Comparison of ENCODE assay signal across 8 mouse cellular contexts in genomic region chr11:69411538-69412203, GRCm38 (mm10). TPM values are rescaled to one million over a fixed set of nuclear protein-coding genes. Genes with fewer than 3 reads are reported as not detected.
DNase-seq lines count a peak whose midpoint lies in the region; ATAC-seq lines count a peak whose summit lies in the region.

No protein-coding gene starts in this region.

- no peaks in the 10 kb centered on the region for H3K27me3 ChIP-seq in forebrain, embryonic 16.5 days (replicated peaks; ENCODE audit: control insufficient read depth, insufficient read depth, low read length)
- H3K27me3 ChIP-seq in hindbrain, embryonic 14.5 days (ENCODE audit: control insufficient read depth, insufficient read depth, low read length) = no peaks in the 10 kb centered on the region
- no peaks in the 10 kb centered on the region for H3K27me3 ChIP-seq in limb, embryonic 13.5 days
- no peaks in the 10 kb centered on the region for H3K27me3 ChIP-seq in midbrain, embryonic 14.5 days (ENCODE audit: control insufficient read depth, insufficient read depth, low read length)

- DNase-seq in heart, adult 11 months = peak; percentile 99
- no peak for DNase-seq in heart, adult 8-10 months (ENCODE audit: low spot score)
- DNase-seq in brain, adult 2 months (ENCODE audit: low read depth, low spot score) = peak; percentile 78
- DNase-seq in hindbrain, embryonic 14.5 days (ENCODE audit: low spot score) = no peak
- peak; percentile 70 for DNase-seq in midbrain, embryonic 14.5 days
- peak; percentile 83 for DNase-seq in testis, postnatal 10 days (ENCODE audit: low spot score)

- H3K4me1 ChIP-seq in forebrain, embryonic 16.5 days (replicated peaks; ENCODE audit: control insufficient read depth, insufficient read depth, low read length) = peaks cover 58% of the 10 kb centered on the region
- H3K4me1 ChIP-seq in hindbrain, embryonic 14.5 days (replicated peaks; ENCODE audit: control insufficient read depth, insufficient read depth, low read length) = peaks cover 55% of the 10 kb centered on the region
- peaks cover 60% of the 10 kb centered on the region for H3K4me1 ChIP-seq in limb, embryonic 13.5 days
- peaks cover 53% of the 10 kb centered on the region for H3K4me1 ChIP-seq in midbrain, embryonic 14.5 days (ENCODE audit: control insufficient read depth, insufficient read depth, low read length)

- no peak for ATAC-seq in forebrain, embryonic 16.5 days
- peak; percentile 0; the same call in 1 of the 2 replicates for ATAC-seq in hindbrain, embryonic 14.5 days (ENCODE audit: low FRiP score)
- no peak for ATAC-seq in limb, embryonic 13.5 days (ENCODE audit: low FRiP score, low read depth)
- ATAC-seq in midbrain, embryonic 14.5 days (ENCODE audit: low FRiP score, low TSS enrichment) = no peak

- H3K9ac ChIP-seq in forebrain, embryonic 16.5 days (replicated peaks; ENCODE audit: low read depth, low read length) = peak overlapping the region; percentile 89
- H3K9ac ChIP-seq in hindbrain, embryonic 14.5 days = peak overlapping the region; percentile 79
- H3K9ac ChIP-seq in limb, embryonic 13.5 days = peak overlapping the region; percentile 94
- H3K9ac ChIP-seq in midbrain, embryonic 14.5 days (replicated peaks; ENCODE audit: low read length) = peak overlapping the region; percentile 85

- peak overlapping the region; percentile 96 for H3K4me2 ChIP-seq in forebrain, embryonic 16.5 days (ENCODE audit: low read length)
- peak overlapping the region; percentile 99 for H3K4me2 ChIP-seq in hindbrain, embryonic 14.5 days (replicated peaks)
- H3K4me2 ChIP-seq in limb, embryonic 13.5 days (replicated peaks) = peak overlapping the region; percentile 98
- H3K4me2 ChIP-seq in midbrain, embryonic 14.5 days (ENCODE audit: low read length) = peak overlapping the region; percentile 99

- no peaks in the 10 kb centered on the region for H3K9me3 ChIP-seq in forebrain, embryonic 16.5 days (ENCODE audit: control insufficient read depth, low read length)
- no peaks in the 10 kb centered on the region for H3K9me3 ChIP-seq in hindbrain, embryonic 14.5 days (ENCODE audit: control insufficient read depth, low read length)
- H3K9me3 ChIP-seq in limb, embryonic 13.5 days = no peaks in the 10 kb centered on the region
- no peaks in the 10 kb centered on the region for H3K9me3 ChIP-seq in midbrain, embryonic 14.5 days (ENCODE audit: control insufficient read depth, low read length)

- peak overlapping the region; percentile 91 for H3K27ac ChIP-seq in forebrain, embryonic 16.5 days (ENCODE audit: low read length)
- H3K27ac ChIP-seq in hindbrain, embryonic 14.5 days = peak overlapping the region; percentile 100
- H3K27ac ChIP-seq in limb, embryonic 13.5 days = peak overlapping the region; percentile 99
- peak overlapping the region; percentile 100 for H3K27ac ChIP-seq in midbrain, embryonic 14.5 days (replicated peaks; ENCODE audit: low read depth, low read length)

- peak overlapping the region; percentile 86 for H3K4me3 ChIP-seq in forebrain, embryonic 16.5 days (replicated peaks; ENCODE audit: low read length)
- peak overlapping the region; percentile 65 for H3K4me3 ChIP-seq in hindbrain, embryonic 14.5 days (replicated peaks; ENCODE audit: low read length)
- H3K4me3 ChIP-seq in limb, embryonic 13.5 days = peak overlapping the region; percentile 82
- H3K4me3 ChIP-seq in midbrain, embryonic 14.5 days (replicated peaks; ENCODE audit: low read depth, low read length) = peak overlapping the region; percentile 62

- peaks cover 11% of the 10 kb centered on the region for H3K36me3 ChIP-seq in forebrain, embryonic 16.5 days (ENCODE audit: control insufficient read depth, insufficient read depth)
- H3K36me3 ChIP-seq in hindbrain, embryonic 14.5 days (replicated peaks; ENCODE audit: control insufficient read depth, insufficient read depth) = peaks cover 38% of the 10 kb centered on the region
- peaks cover 39% of the 10 kb centered on the region for H3K36me3 ChIP-seq in limb, embryonic 13.5 days
- H3K36me3 ChIP-seq in midbrain, embryonic 14.5 days (ENCODE audit: control insufficient read depth, insufficient read depth, low read length) = peaks cover 33% of the 10 kb centered on the region

- under 1% methylated on average over 38 of the region's 39 CpGs for WGBS in forebrain, embryonic 16.5 days
- WGBS in hindbrain, embryonic 14.5 days = 2% methylated on average over 38 of the region's 39 CpGs
- WGBS in limb, embryonic 13.5 days = under 1% methylated on average over 39 of the region's 39 CpGs
- WGBS in midbrain, embryonic 14.5 days = under 1% methylated on average over 33 of the region's 39 CpGs

RNA-seq across cellular contexts. Expression of gene Kdm6b, which starts 1.8 kb away (rescaled TPM):
- total RNA-seq in heart, adult 8-10 months (2022) = 10 to 100 TPM; 19.1 to 26.2 (median 22.3) TPM
- polyA plus RNA-seq in forebrain, embryonic 16.5 days (2015; fragmentation: Nextera tagmentation; extraction: Ambion mirVana) = 48.4 and 52.8 TPM in 2 replicates
- 26.8 and 33.0 TPM in 2 replicates for polyA plus RNA-seq in hindbrain, embryonic 14.5 days (2014; fragmentation: Nextera tagmentation; extraction: Ambion mirVana)
- polyA plus RNA-seq in limb, embryonic 13.5 days (2015; fragmentation: Nextera tagmentation; extraction: Ambion mirVana) = 47.3 and 49.3 TPM in 2 replicates
- polyA plus RNA-seq in midbrain, embryonic 14.5 days (2014; fragmentation: Nextera tagmentation; extraction: Ambion mirVana) = 41.1 and 41.2 TPM in 2 replicates

RNA-seq across cellular contexts. Expression of gene Tmem88, which starts 13.6 kb away (rescaled TPM):
- 10 to 100 TPM; 13.2 to 24.7 (median 19.5) TPM for total RNA-seq in heart, adult 8-10 months (2022)
- polyA plus RNA-seq in forebrain, embryonic 16.5 days (2015; fragmentation: Nextera tagmentation; extraction: Ambion mirVana) = 5.9 and 6.2 TPM in 2 replicates
- polyA plus RNA-seq in hindbrain, embryonic 14.5 days (2014; fragmentation: Nextera tagmentation; extraction: Ambion mirVana) = 5.4 and 7.7 TPM in 2 replicates
- 24.0 and 25.6 TPM in 2 replicates for polyA plus RNA-seq in limb, embryonic 13.5 days (2015; fragmentation: Nextera tagmentation; extraction: Ambion mirVana)
- polyA plus RNA-seq in midbrain, embryonic 14.5 days (2014; fragmentation: Nextera tagmentation; extraction: Ambion mirVana) = 2.6 and 4.9 TPM in 2 replicates

RNA-seq across cellular contexts. Expression of gene Cyb5d1, which starts 16.2 kb away (rescaled TPM):
- total RNA-seq in heart, adult 8-10 months (2022) = 10 to 100 TPM; 33.3 to 39.8 (median 36.9) TPM
- polyA plus RNA-seq in forebrain, embryonic 16.5 days (2015; fragmentation: Nextera tagmentation; extraction: Ambion mirVana) = 42.5 and 44.2 TPM in 2 replicates
- polyA plus RNA-seq in hindbrain, embryonic 14.5 days (2014; fragmentation: Nextera tagmentation; extraction: Ambion mirVana) = 23.9 and 26.7 TPM in 2 replicates
- polyA plus RNA-seq in limb, embryonic 13.5 days (2015; fragmentation: Nextera tagmentation; extraction: Ambion mirVana) = 35.6 and 38.1 TPM in 2 replicates
- polyA plus RNA-seq in midbrain, embryonic 14.5 days (2014; fragmentation: Nextera tagmentation; extraction: Ambion mirVana) = 17.0 and 24.8 TPM in 2 replicates

RNA-seq across cellular contexts. Expression of gene Naa38, which starts 16.4 kb away (rescaled TPM):
- 100 to 1,000 TPM; 109 to 140 (median 120) TPM for total RNA-seq in heart, adult 8-10 months (2022)
- 79.2 and 86.1 TPM in 2 replicates for polyA plus RNA-seq in forebrain, embryonic 16.5 days (2015; fragmentation: Nextera tagmentation; extraction: Ambion mirVana)
- 117 and 130 TPM in 2 replicates for polyA plus RNA-seq in hindbrain, embryonic 14.5 days (2014; fragmentation: Nextera tagmentation; extraction: Ambion mirVana)
- polyA plus RNA-seq in limb, embryonic 13.5 days (2015; fragmentation: Nextera tagmentation; extraction: Ambion mirVana) = 127 and 137 TPM in 2 replicates
- polyA plus RNA-seq in midbrain, embryonic 14.5 days (2014; fragmentation: Nextera tagmentation; extraction: Ambion mirVana) = 97.6 and 123 TPM in 2 replicates

RNA-seq across cellular contexts. Expression of gene Chd3, which starts 42.5 kb away (rescaled TPM):
- total RNA-seq in heart, adult 8-10 months (2022) = 10 to 100 TPM; 16.7 to 20.4 (median 18.3) TPM
- polyA plus RNA-seq in forebrain, embryonic 16.5 days (2015; fragmentation: Nextera tagmentation; extraction: Ambion mirVana) = 132 and 146 TPM in 2 replicates
- 67.5 and 76.6 TPM in 2 replicates for polyA plus RNA-seq in hindbrain, embryonic 14.5 days (2014; fragmentation: Nextera tagmentation; extraction: Ambion mirVana)
- polyA plus RNA-seq in limb, embryonic 13.5 days (2015; fragmentation: Nextera tagmentation; extraction: Ambion mirVana) = 117 and 119 TPM in 2 replicates
- polyA plus RNA-seq in midbrain, embryonic 14.5 days (2014; fragmentation: Nextera tagmentation; extraction: Ambion mirVana) = 77.5 and 80.8 TPM in 2 replicates

Comparison
In these comparisons a context has a peak if more than half of its experiments do, and no peak if none do; other contexts are left out.
1. DNase-seq: peak in heart, adult 11 months (single experiment), brain, adult 2 months (single experiment), midbrain, embryonic 14.5 days (single experiment) and testis, postnatal 10 days (single experiment); none in heart, adult 8-10 months (single experiment) and hindbrain, embryonic 14.5 days (single experiment).
2. Peak in every context shown above with its lines, with median percentiles within 50 percentile points of each other: H3K27ac ChIP-seq, H3K4me2 ChIP-seq, H3K4me3 ChIP-seq and H3K9ac ChIP-seq.